Mouse (Mus musculus) cerebellum, adult 2 months (tissue): Measurements from ENCODE around the gene Tmem121. TPM values are rescaled to one million over a fixed set of nuclear protein-coding genes. Genes with fewer than 3 reads are reported as not detected.
"Not testable (repeated sequence)": the region's sequence is repeated elsewhere in the genome, so short reads cannot be mapped to it uniquely, and the experiment has no call there.

Source experiments
- DNase-seq, 2 experiments: peaks; one replicate each; pipeline ENCODE4 v3.0.0; 2021
- H3K27ac ChIP-seq: fragments of 200-500 bp; 2 replicates; pipeline ENCODE4 v1.5.1; 2012; ENCODE audit warnings: low read length, control low read depth, inconsistent platforms; ENCODE audit not compliant: insufficient read depth
- H3K27me3 ChIP-seq: fragments of 200-500 bp; 2 replicates; pipeline ENCODE4 v1.6.1; 2012; ENCODE audit warnings: inconsistent platforms, mild to moderate bottlenecking, low read length, moderate library complexity; ENCODE audit not compliant: control insufficient read depth, insufficient read depth
- H3K4me1 ChIP-seq: fragments of 200-500 bp; 2 replicates; pipeline ENCODE4 v1.6.1; 2011; ENCODE audit warnings: low read length; ENCODE audit not compliant: control insufficient read depth, insufficient read depth
- H3K4me3 ChIP-seq: fragments of 200-500 bp; replicated peaks from 2 replicates; pipeline ENCODE3; 2011; ENCODE audit warnings: mild to moderate bottlenecking, low read depth, low read length, control low read depth; ENCODE audit not compliant: insufficient read depth
- CTCF ChIP-seq: fragments of 200-500 bp; IDR thresholded peaks from 2 replicates; pipeline ENCODE4 v1.5.1; 2011; ENCODE audit warnings: low read depth, mild to moderate bottlenecking, control low read depth, low read length, moderate library complexity, borderline replicate concordance; ENCODE audit not compliant: insufficient read depth
- POLR2A ChIP-seq: fragments of 200-500 bp; IDR thresholded peaks from 2 replicates; pipeline ENCODE4 v1.6.1; 2011; ENCODE audit warnings: low read length, control low read depth, borderline replicate concordance; ENCODE audit not compliant: insufficient read depth
- WGBS: fragments of 180-500 bp; shearing (Covaris S2); methylation state at CpG from one replicate; pipeline ENCODE4 v1.1.7; 2018; 5-methylcytosine and 5-hydroxymethylcytosine counted together
- polyA plus RNA-seq: library from polyadenylated mRNA; depleted of rRNA; stranded (reverse); fragments of >200 nt; gene quantifications from 2 replicates; pipeline ENCODE4 v1.2.3, GENCODE M21; 2012

Gene Tmem121
- polyA plus RNA-seq, 1 experiment: 31.3 TPM

- Histone ChIP-seq H3K4me1 (peaks cover 12% of the 10 kb centered on the region; the same call in 1 of the 2 replicates), H3K27ac (no peak overlapping the region), H3K4me3 (no peak overlapping the region), H3K27me3 (no peaks in the 10 kb centered on the region)
- DNase-seq: no peak
- no peak for TF ChIP-seq CTCF
- TF ChIP-seq POLR2A: no peak
- 60% methylated on average over 5 of the region's 5 CpGs for WGBS
Measured at GRCm38 (mm10) chr12:113184945-113185344, 785 bp upstream of the Tmem121 start.

GRCm38 (mm10) chr12:113186326-113187010, 738 bp downstream of the Tmem121 start:
- TF ChIP-seq POLR2A: no peak
- TF ChIP-seq CTCF: no peak
- WGBS: 25% methylated on average over 12 of the region's 12 CpGs
- peak; percentile 29 to 40 for DNase-seq

GRCm38 (mm10) chr12:113187011-113187375, 1.3 kb downstream of the Tmem121 start:
- Histone ChIP-seq H3K4me3 (peak overlapping the region; percentile 86), H3K27ac (no peak overlapping the region)

More at GRCm38 (mm10) chr12:113186326-113187010, 738 bp downstream of the Tmem121 start:
- Histone ChIP-seq H3K27ac (no peak overlapping the region; the same call in 1 of the 2 replicates), H3K27me3 (no peaks in the 10 kb centered on the region), H3K4me1 (peaks cover 12% of the 10 kb centered on the region; the same call in 1 of the 2 replicates), H3K4me3 (peak overlapping the region; percentile 86)

GRCm38 (mm10) chr12:113187584-113188295, 2.0 kb downstream of the Tmem121 start:
- H3K27ac ChIP-seq: no peak overlapping the region
- WGBS: 2% methylated on average over 56 of the region's 56 CpGs
- TF ChIP-seq CTCF (peak; percentile 86), POLR2A (0 out of 2 replicates have a peak, but pooled peaks have one; percentile 10)

More at GRCm38 (mm10) chr12:113187011-113187375, 1.3 kb downstream of the Tmem121 start:
- WGBS: 32% methylated on average over 4 of the region's 4 CpGs
- Histone ChIP-seq H3K4me1 (peaks cover 12% of the 10 kb centered on the region; the same call in 1 of the 2 replicates), H3K27me3 (no peaks in the 10 kb centered on the region)
- no peak for TF ChIP-seq CTCF
- TF ChIP-seq POLR2A: no peak
- DNase-seq: peak; percentile 29 to 48

GRCm38 (mm10) chr12:113188349-113189055, 2.8 kb downstream of the Tmem121 start:
- Histone ChIP-seq H3K4me3 (peak overlapping the region; percentile 69), H3K27me3 (no peaks in the 10 kb centered on the region), H3K4me1 (peaks cover 12% of the 10 kb centered on the region; the same call in 1 of the 2 replicates), H3K27ac (no peak overlapping the region)
- 93% methylated on average over 51 of the region's 51 CpGs for WGBS
- DNase-seq: peak; percentile 33 to 37
- no peak for TF ChIP-seq POLR2A
- no peak for TF ChIP-seq CTCF

More at GRCm38 (mm10) chr12:113187584-113188295, 2.0 kb downstream of the Tmem121 start:
- Histone ChIP-seq H3K4me3 (peak overlapping the region; percentile 86), H3K27me3 (no peaks in the 10 kb centered on the region), H3K4me1 (peaks cover 12% of the 10 kb centered on the region; the same call in 1 of the 2 replicates)
- DNase-seq: peak; percentile 91 to 95

- Histone ChIP-seq H3K4me3 (no peak overlapping the region), H3K4me1 (no peaks in the 10 kb centered on the region), H3K27ac (no peak overlapping the region), H3K27me3 (no peaks in the 10 kb centered on the region)
- DNase-seq: no peak
- TF ChIP-seq POLR2A (no peak), CTCF (no peak)
- WGBS: 86% methylated on average over 2 of the region's 2 CpGs
Measured at GRCm38 (mm10) chr12:113193423-113193822, 7.7 kb downstream of the Tmem121 start.

GRCm38 (mm10) chr12:113199132-113199531, 13.4 kb downstream of the Tmem121 start:
- not testable (repeated sequence) for H3K4me3 ChIP-seq, H3K27ac ChIP-seq, DNase-seq, H3K4me1 ChIP-seq, H3K27me3 ChIP-seq
- 94% methylated on average over 3 of the region's 6 CpGs for whole genome bisulfite sequencing

GRCm38 (mm10) chr12:113201301-113201700, 15.6 kb downstream of the Tmem121 start:
- no peak for TF ChIP-seq POLR2A
- no peak for TF ChIP-seq CTCF
- peak; percentile 59 to 70 for DNase-seq
- Histone ChIP-seq H3K27me3 (no peaks in the 10 kb centered on the region), H3K4me1 (no peaks in the 10 kb centered on the region), H3K4me3 (no peak overlapping the region), H3K27ac (no peak overlapping the region)
- 4% methylated on average over 4 of the region's 4 CpGs for WGBS
